Mouse (Mus musculus): ENCODE results near the gene Egr2.

DNA sequence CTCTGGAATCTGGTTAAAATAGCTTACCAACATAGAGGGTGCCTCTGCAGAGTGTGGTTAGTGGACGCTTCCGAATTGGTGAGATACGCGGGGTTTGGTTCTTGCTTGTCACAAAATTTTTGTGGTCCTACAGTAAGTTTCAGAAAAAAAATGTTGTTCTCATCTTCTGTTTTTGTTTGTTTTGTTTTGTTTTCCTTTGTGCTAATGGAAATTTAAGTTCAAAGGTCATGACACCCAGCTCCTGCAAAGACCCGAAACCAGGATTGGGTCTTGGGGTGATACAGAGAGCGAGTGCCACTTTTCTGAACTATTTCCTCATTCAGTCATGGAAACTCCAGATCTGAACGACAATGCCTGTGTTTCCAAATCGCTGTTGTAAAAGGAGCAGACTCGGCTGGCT, 37.3 kb upstream of the Egr2 start:
- TF ChIP-seq CTCF (IDR thresholded peaks at IDR 0.05; ENCODE audit: low read depth) (no peak), EP300 (optimal IDR thresholded peaks at IDR 0.05) (no peak)
